Mouse (Mus musculus): ENCODE results near the gene 6720489N17Rik. TPM values are rescaled to one million over a fixed set of nuclear protein-coding genes. Genes with fewer than 3 reads are reported as not detected.
"Not testable (repeated sequence)": the region's sequence is repeated elsewhere in the genome, so short reads cannot be mapped to it uniquely, and the experiment has no call there.

The 6720489N17Rik gene
- total RNA-seq (2022) = 1 to 10 TPM; 4.5 to 5.8 (median 5.1) TPM

DNA sequence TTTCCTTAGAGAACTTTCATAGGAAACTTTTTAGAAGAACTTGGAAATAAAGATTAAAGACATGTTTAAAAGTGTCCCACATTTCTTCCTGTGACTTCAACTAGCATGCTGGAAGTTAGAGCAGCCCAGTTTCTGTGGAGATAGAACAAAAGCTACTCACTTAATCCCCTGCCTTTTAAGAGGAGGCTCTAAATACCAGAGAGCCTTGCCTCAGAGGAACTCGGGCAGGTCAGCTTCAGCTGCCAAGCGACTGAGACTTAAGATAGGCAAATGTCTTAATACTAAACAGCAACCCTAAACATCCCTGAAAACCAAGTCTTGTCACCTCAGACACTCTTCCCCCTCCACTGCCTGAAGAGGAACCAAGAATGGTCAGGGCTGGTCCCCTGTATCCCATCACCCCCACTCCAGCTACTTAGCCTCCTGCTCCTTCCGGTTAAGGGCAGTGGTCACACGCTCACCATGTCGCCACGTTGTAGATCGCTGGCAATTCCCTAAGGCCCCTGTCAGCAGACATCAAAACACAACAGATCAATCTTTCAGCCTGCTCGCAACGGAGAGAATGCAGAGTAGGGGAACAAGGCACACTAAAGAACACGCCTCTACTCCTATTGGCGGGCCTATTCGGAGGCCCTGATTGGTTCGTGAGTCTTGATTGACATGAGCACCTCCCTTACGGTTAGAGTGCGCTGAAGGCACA is at the start of gene 6720489N17Rik:
Gene 6720489N17Rik (minus strand): TSS at position 606 of the 700 bp plus-strand sequence.
- peak; percentile 66 to 68 for DNase-seq (ENCODE audit: low spot score in 2 of 2)

DNA sequence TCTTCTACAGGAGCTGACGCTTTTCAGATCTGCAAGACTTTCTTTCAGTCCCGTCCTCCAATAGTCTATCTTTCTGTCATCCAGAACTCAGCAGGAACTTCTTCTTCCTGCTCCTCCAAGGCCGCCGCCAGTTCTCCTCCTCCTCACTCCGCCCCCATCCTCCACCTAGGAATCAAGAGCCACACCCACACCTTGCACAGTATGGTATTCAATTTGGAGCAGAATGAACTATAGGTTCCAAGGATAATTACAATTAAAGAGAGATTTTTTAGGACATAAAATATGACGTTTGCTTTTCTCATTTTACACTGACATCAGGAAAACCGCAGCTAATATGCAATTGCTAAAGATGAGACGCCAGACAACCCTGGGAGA is 29.4 kb upstream of the 6720489N17Rik start:
- no peak for DNase-seq (ENCODE audit: low spot score in 2 of 2)

GRCm38 (mm10) chr13:62652681-62653368 is 28.8 kb upstream of the 6720489N17Rik start:
- DNase-seq (ENCODE audit: low spot score in 2 of 2) = peak; percentile 69 to 75

GRCm38 (mm10) chr13:62627071-62627470 is 3.1 kb upstream of the 6720489N17Rik start:
- peak in 1 of 2 experiments; percentile 5 for DNase-seq (ENCODE audit: low spot score in 2 of 2)

DNA sequence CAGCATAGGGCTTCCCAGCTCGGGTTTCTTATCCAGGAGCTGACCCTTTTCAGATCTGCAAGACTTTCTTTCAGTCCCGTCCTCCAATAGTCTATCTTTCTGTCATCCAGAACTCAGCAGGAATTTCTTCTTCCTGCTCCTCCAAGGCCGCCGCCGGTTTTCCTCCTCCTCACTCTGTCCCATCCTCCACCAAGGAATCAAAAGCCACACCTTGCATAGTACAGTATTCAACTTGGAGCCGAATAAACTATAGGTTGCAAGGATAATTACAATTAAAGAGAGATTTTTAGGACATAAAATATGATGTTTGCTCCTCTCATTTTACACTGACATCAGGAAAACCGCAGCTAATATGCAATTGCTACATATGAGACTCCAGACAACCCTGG is 289 bp upstream of the 6720489N17Rik start:
- DNase-seq (ENCODE audit: low spot score in 2 of 2) = not testable (repeated sequence)

- DNase-seq (ENCODE audit: low spot score in 2 of 2) = not testable (repeated sequence)
Observed at GRCm38 (mm10) chr13:62617449-62617848, 6.5 kb downstream of the 6720489N17Rik start.

DNA sequence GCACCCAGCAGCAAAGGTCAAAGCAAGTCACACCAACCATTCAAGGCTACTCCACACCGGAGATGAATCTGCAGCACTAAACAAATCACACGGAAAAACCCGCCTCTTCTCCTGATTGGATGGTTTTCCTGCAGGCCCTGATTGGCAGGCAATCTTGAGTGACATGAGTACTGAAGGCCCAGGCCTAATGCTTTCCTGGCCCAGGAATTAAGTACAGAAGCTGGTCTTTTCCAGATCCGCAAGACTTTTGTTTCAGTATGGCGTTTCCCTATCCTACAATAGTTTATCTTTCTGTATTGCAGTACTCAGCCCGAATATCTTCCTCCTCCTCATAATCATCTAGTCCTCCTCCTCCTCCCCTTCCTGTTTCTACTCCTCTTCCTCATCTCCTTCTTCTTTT is 52.9 kb downstream of the 6720489N17Rik start, which contains the start of gene Zfp934:
Gene Zfp934 (minus strand): TSS at position 101 of the 400 bp plus-strand sequence.
- not testable (repeated sequence) for DNase-seq (ENCODE audit: low spot score in 2 of 2)

GRCm38 (mm10) chr13:62561696-62562095 is 62.3 kb downstream of the 6720489N17Rik start:
- DNase-seq (ENCODE audit: low spot score in 2 of 2) = not testable (repeated sequence)

- peak; percentile 50 to 63 for DNase-seq (ENCODE audit: low spot score in 2 of 2)
Observed at GRCm38 (mm10) chr13:62558189-62559110, 65.5 kb downstream of the 6720489N17Rik start, which contains the start of gene Zfp935. Gene Zfp935, minus strand, starts transcription at chr13:62558511.

Small RNAs within 50 kb of the gene (microRNA-seq; reads per million reads assigned to microRNA genes)
- 0 reads per million in 2 experiments for gene Gm24020

Other genes with a start within 250 kb of the 6720489N17Rik start
- 1 to 10 TPM in 2 of 4 experiments, under 1 TPM in 2; 0.83 to 1.7 (median 1.0) TPM for gene Gm3604, start 241.0 kb downstream of the 6720489N17Rik start, total RNA-seq (2022)
- gene Gm49359, start 157.3 kb downstream of the 6720489N17Rik start, total RNA-seq (2022) = 10 to 100 TPM; 11.2 to 15.7 (median 15.4) TPM
- under 1 TPM in 1 of 4 experiments, not detected in 3; 0.61 TPM for gene Zfp935, start 65.7 kb downstream of the 6720489N17Rik start, total RNA-seq (2022)
- 1 to 10 TPM; 6.3 to 9.6 (median 8.2) TPM for gene Zfp934, start 53.0 kb downstream of the 6720489N17Rik start, total RNA-seq (2022)
- 10 to 100 TPM; 11.6 to 18.1 (median 15.5) TPM for gene Platr25, start 136.5 kb upstream of the 6720489N17Rik start, total RNA-seq (2022)
- 1 to 10 TPM; 6.5 to 9.4 (median 8.1) TPM for gene Gm5141, start 161.6 kb upstream of the 6720489N17Rik start, total RNA-seq (2022)
- not detected for gene Fbp2, start 234.2 kb upstream of the 6720489N17Rik start, total RNA-seq (2022)